Mouse (Mus musculus) gastrocnemius, postnatal 14 days (tissue): ENCODE measurements around the gene C1qtnf1. TPM values are rescaled to one million over a fixed set of nuclear protein-coding genes. Genes with fewer than 3 reads are reported as not detected.
A peak's percentile ranks its signal among the peaks of the same experiment; 100 is the strongest.
"Not testable (repeated sequence)": the region's sequence is repeated elsewhere in the genome, so short reads cannot be mapped to it uniquely, and the experiment has no call there.

Source experiments
- DNase-seq: peaks from one replicate; pipeline ENCODE4 v3.0.0; 2021; ENCODE audit warnings: mixed read lengths
- intact Hi-C: fragments of 180-260 bp; cut with DNase I; formaldehyde crosslinking; loops from one replicate; pipeline ENCODE4 v1.15.1; 2025; ENCODE audit warnings: low total_unique reads
- long read RNA-seq, 2 experiments: library from polyadenylated mRNA; stranded (forward); transcript quantifications; one replicate each; pipeline ENCODE4 v2.0.0; 2021
- total RNA-seq, 2 experiments: library from RNA; stranded (reverse); gene quantifications; 2 replicates each; pipeline ENCODE4 v1.2.3; 2021

Gene C1qtnf1
- total RNA-seq: 10 to 100 TPM; 26.4 to 30.2 TPM
- long read RNA-seq, experiment 1, transcript C1qtnf1-201 (4 exons, 2,532 nt): major isoform, 7 of 16 reads
- long read RNA-seq, experiment 1, partial matches to known transcripts: 2 of 16 reads
- long read RNA-seq, experiment 1, other reads (novel, unspliced or antisense): 4 of 16 reads
- long read RNA-seq, experiment 2, partial matches to known transcripts: 1 of 12 reads
- long read RNA-seq, experiment 2, other reads (novel, unspliced or antisense): 8 of 12 reads

DNA sequence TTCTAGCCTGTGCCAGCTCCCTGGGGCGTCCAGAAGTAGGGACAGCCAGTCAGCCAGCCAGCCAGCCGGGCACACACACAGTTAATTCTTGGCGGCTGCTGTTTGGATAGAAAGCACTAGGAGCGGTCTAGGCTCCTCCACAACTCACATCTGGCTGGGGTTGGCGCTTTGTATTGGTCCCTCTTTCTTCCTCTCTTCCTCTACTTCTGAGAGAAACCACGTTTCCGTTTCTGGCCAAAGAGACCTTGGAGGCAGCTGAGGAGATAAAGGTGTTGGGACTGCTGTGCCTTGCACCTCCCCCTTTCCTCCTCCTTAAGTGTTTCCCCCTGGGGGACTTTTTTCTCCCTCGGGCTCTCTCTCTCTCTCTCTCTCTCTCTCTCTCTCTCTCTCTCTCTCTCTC, at the start of gene C1qtnf1:
Gene C1qtnf1 (plus strand): TSS at position 218 of the 400 bp plus-strand sequence.
- intact Hi-C loops: no loop called here
- DNase-seq: peak; percentile 63

DNA sequence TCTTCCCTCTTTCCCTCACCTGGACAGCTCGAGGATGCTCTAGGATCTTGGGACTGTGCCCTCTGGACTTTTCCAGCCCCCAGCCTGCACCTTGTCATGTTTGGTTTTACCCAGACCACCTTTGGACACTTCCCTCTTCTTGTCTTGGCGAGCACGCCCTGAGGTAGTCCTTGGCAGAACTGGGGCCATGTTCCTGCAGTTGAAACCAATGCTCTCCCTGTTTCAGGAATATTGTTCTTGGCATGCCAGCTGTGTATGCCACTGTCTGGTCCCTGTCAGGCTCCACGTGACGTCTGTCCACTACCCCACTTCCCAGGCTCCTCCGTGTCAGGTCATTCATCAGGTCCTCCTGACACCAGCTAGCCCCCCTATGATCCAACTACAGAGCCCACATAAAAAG, 49.3 kb upstream of the C1qtnf1 start:
- no peak for DNase-seq
- intact Hi-C loops: loop anchor here (2.0 kb wide), 1 partner anchor 62 kb away; no protein-coding TSS in a partner anchor

DNA sequence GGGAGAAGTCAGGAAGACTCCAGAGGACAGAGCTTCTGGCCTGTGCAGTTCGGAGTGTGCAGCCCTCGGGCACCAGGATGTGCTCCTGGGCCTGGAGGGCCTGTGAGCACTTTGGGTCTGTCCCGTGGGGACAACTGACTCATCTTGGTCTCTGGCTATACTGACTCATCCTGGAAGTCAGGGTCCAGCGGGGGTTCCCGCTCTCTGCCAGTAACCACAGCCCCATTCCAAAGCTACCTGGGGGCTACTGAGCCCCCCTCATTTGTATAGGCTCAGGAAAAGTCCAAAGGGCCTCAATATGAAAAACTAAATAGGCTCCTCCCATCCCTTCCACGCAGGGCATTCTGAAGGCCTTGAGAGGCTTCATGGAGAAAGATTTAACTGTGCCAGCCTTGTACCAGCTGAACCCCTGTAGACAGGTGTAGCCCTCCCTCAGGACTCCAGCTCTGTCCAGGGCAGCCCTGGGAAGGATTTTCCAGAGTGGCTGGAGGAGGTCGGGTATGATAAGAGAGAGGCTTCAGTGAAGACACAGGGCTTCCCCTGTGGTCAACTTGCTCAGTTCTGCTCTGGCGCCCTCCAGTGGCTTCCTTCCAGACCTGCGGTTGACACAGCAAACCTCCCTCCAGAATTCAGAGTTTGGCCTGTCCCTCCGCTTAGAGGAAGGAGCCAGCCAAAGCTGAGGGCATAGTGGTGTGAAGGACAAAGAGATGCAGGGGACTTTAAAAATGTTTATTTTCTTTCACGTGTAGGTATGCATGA, 48.6 kb upstream of the C1qtnf1 start:
- intact Hi-C loops: loop anchor here (2.0 kb wide), 1 partner anchor 63 kb away; no protein-coding TSS in a partner anchor
- peak; percentile 92 for DNase-seq

DNA sequence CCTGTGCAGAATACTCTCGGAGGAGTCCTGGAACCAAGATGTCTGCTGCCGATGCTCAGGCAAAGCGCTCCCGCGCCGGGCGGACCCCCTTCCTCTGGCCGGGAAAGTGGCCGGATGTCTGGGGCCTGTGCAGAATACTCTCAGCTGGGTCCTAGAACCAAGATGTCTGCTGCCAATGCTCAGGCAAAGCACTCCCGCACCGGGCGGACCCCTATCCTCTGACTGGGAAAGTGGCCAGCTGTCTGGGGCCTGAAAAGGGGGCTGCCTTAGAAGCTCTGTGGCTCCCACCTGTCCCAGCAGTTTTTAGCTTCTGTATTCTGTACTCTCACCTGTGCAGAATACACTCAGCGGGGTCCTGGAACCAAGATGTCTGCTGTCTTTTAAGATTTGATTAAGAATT, 40.2 kb upstream of the C1qtnf1 start:
- intact Hi-C loops, DNase-seq: not testable (repeated sequence)

DNA sequence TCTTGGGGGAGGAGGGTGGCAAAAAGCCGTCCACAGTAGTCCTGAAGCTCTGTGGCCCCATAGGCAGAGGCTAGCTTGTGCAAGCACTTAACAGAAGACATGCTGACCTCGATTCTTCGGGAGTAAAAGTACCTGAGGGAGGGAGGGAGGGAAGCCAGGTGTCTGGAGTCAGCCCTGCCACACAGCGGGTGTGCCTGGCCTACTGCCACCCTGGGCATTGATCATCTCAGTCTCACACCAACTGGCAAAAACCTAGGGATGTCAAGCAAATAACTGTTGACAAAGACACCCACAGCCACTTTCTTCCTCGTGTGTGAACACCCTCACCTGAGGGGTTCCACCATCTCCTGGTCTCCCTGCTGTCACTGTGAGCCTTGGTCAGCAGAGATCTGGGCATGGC, 34.0 kb upstream of the C1qtnf1 start:
- peak; percentile 2 for DNase-seq
- intact Hi-C loops: no loop called here

DNA sequence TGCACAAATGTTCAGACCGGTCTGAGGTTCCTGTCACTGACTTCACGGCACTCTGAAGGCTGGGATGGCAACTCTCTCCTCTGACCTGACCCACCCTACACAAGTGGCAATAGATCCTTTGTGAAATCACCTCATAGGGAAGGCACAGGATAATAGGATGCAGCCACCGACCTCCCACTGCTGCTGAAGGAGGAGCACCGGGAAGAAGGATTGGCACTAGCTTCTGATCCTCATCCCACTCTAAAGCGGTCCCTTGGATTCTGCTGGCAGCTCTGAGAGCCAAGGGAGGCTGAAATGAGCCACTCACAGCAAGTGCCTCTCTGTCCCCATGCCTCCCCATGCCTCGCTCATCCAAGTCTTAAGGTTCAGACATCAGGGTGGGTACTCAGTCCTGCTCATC, 33.5 kb upstream of the C1qtnf1 start:
- DNase-seq: no peak
- intact Hi-C loops: no loop called here

DNA sequence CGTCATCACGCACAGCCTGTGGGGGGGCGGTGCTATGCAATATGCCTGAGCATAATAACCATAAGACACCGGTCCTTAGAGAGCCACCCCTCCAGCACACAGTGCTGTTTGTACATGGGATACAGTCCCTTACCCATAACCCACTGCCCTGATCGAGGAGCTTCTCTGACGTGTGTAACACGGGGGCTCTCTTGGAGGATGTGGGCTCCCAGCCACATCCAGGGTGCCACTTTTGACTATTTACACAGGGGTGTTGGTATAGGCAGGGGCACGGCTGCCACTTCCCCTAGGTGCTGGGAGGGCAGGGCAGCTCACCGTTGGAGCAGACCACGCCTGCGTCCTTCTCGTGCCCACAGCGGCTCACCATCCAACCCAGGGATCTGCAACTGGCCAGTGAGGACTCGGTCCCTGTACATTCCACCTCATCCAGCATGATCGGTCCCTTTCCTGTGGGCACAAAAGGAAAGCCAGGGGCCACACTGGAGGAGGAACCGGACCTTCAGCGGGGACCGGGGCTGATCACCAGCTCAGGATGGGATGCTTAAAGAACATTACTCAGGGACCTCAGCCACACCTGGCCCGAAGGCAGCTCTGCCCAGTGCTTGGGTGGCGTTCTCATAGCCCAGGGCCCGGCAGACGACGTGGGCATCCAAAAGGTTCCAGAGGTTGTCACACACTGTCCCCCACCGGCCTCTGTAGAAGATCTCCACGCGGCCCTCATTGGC, 30.0 kb upstream of the C1qtnf1 start:
- DNase-seq: no peak

DNA sequence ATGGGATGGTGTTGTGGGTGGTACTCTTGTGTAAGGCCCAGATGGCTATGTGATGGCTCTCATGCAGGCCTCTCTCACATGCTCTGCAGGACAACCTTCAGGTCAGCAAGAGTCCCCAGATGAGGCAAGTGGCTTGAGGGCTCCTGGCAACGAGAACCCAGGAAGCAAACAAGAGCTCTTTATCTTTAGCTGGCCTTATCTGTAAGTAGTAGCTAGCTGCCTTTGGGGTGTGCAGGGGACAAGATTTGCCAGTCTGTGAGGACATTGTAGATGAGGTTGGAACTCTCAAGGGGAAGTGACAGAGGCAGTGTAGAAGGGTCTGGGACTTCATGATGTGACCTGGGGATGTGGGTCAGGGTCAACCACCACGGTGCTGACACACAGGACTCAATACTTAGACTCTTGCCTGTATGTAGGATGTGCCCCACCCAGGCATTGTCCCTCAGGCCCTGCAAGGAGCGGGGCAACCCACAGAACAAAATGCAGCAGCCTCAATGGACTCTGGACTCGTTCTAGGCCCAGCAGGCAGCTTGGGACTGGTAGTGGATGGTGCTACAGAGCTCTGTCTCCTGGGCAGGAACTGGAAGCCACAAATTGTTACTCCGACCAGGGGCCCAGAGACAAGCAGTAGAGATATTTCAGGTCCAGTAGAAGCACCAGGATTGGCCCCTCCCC, 28.0 kb upstream of the C1qtnf1 start:
- intact Hi-C loops: no loop called here
- peak; percentile 4 for DNase-seq

More for the DNA sequence above, 30.0 kb upstream of the C1qtnf1 start:
- intact Hi-C loops: no loop called here

DNA sequence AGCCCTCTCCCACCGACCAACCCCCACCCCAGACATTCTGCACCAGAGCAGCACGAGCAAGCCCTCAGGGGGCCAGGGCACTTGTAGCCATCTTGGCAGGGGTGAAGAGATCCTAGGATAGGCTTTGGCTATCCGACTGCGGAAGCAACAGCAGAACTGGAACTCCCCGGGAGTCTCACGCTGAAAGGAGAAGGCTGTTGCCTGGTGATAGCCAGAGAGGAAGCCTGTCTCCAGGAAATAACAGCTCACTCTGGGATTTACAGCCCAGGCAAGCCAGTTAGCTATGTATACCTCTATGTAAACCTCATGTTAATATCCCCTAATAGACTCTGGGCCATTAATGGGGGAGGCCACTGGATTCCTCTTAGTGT, 27.5 kb upstream of the C1qtnf1 start:
- intact Hi-C loops: no loop called here

DNA sequence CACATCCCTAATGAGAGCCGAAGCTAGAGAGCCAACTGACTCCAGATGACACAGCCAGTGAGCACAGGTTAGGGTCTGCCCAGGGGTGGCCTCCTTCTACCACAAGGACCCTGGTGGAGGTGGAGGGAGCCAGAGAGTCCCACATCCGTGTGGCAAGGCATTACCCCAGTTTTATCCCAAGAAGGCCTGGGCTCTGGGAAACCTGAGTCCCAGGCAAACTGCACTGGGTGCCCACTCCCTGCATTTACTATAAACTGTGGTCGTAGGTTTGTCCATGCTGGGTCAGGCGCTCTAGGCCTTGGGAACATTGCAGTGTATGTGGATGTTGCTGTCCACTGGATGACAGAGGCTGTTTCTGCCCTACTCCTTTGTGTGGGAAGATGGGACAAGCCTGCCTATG, 26.8 kb upstream of the C1qtnf1 start:
- intact Hi-C loops: no loop called here
- peak; percentile 5 for DNase-seq

More for the DNA sequence above, 27.5 kb upstream of the C1qtnf1 start:
- peak; percentile 18 for DNase-seq

DNA sequence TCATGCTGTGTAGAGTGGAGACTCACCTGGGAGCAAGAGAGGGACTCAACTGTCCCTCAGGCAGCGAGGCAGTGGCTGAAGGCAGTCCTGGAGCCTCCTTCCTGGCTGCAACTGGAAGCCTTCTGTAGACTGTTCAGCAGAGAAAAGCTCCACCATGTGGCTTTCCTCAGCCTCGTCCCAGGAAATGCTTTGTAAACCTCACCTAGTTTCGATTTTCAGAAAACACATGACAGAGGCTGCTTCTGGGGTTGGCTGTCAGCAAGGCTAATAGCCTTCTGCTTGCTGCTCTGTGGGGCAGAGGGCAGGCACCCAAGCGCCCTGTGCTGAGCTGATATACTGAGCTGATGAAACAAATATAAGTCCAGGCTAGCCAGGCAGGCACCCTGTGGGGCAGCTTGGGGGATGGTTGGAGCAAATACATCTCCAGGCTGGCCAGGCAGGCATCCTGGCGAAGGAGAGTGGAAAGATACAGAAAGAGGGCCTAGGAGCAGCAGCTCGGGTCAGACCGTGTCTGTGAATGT, 26.2 kb upstream of the C1qtnf1 start, which contains the start of gene Lgals3bp:
Gene Lgals3bp (minus strand): TSS at position 333 of the 521 bp plus-strand sequence.
- intact Hi-C loops: no loop called here
- peak; percentile 61 for DNase-seq

DNA sequence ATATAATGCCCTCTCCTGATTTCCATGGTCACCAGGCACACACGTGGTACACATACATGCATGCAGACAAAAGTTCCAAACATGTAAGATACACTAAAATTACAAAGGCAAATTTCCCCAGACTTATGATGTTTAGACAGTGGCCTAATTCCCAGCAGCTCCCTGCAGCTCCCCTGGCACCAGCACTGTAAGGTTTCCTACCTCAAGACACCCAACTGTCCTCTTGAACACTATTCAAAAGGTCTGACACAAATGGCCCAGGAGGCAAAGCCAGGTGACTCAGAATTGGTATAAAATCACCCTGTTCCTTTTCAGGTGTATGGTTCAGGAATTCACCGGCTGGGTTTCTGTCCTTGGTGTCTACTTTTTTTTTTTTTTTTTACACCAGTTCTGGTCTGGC, 24.8 kb upstream of the C1qtnf1 start:
- DNase-seq: no peak
- intact Hi-C loops: no loop called here

DNA sequence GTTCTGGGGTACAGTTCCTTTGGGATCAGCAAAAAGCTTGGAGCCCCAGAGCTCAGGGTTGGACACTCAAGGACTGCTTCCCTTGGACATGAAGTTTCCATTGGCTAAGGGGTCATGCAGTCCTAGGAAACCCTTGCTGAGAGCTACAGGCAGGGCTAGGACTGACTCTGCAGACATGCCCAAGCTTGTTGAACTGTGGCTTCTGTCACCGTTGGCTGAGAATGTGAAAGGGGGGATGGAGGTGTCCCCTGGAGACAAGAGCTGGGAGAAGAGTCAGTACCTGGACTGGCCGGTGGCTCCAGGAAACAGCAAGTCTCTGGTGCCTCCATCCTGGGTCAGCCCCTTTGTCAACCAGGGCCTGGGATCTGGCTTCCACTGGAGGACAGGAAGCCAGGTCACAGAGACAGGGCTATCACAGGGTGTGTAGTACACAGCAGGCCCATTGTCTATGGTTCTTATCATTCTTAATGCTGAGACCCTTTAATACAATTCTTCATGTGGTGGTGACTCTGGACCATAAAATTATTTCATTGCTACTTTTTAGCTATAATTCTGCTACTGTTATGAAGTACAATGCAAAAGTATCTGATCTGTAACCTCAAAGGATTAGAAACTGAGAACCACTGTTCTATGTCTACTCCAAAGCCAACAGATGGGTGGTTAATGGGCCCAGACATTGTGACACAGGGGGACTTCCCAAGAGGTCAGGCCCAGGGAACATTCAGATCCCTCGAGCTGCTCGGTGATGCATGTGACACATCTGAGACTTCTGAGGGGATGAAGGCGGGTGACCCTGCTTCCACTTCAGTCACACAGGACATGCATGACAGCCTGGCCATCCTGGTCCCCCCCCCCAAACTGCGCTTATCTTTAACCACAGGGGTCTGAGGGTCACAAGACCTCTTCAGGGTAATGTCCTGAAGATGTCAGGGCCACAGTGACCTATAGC, 23.8 kb upstream of the C1qtnf1 start:
- peak; percentile 3 for DNase-seq
- intact Hi-C loops: no loop called here

DNA sequence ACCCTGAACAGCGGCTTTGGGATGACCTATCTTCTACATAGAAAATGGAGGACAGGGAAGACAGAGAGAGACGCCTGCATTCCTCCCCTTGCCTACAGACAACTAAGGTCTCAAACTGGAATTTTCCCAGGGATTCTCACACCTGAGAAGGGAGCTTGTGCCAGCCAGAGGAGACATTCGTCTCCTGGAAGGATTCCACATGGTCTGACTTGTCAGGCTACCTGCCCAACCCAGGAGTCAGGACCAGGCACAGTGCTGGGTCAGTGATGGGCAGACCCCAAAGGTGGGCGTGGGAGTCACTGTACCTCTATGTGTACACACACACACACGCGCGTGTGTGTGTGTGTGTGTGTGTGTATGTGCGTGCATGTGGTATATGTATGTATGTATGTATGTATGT, 22.7 kb upstream of the C1qtnf1 start:
- DNase-seq: peak; percentile 6
- intact Hi-C loops: no loop called here

DNA sequence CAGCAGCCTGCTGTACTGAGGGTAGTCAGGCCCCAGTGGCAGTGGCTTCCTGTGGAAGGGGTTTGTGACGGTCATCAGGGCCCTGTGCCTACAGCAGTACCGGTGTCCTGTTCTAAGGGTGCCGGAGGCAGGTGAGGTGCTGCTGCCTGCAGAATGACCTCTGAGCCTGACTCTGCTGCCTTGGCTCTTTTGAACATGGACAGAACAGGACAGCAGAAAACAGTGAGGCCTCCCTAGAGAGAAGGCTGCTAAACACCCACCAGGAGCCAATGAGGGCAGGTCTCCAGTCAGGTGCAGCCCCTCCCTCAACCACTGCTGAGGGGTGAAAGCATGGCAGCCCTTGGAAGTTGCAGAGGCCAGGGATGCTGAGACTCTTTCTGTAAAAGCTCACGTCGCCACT, 21.5 kb upstream of the C1qtnf1 start:
- DNase-seq: peak; percentile 2
- intact Hi-C loops: no loop called here

DNA sequence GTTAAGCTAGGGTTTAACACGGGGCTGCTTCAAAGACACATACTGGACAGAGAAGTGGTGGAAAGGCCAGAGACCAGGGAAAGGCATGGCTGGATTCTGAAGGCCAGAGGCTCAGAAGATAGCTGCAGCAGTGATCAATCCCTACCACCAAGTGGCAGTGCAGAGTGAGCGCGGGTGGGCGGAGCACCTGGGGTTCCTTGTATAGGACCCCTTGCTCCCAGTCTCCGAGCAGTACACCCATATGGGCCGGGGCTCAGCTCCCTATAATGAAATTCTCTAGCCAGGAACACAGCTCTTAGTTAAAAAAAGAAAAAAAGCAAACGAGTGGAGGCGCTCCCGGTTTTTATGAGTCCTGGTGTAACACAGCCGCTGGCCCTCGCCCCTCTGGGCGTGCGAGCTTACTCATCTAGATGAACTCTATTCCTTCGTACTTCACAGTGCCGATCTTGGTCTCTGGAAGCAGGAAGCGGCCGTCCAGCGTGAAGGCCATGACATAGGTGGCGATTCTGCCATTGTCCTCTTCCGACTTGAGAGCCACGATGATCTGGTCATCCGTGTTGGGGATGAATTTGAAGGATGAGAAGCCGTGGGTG, 20.6 kb upstream of the C1qtnf1 start:
- peak; percentile 52 for DNase-seq
- intact Hi-C loops: no loop called here

DNA sequence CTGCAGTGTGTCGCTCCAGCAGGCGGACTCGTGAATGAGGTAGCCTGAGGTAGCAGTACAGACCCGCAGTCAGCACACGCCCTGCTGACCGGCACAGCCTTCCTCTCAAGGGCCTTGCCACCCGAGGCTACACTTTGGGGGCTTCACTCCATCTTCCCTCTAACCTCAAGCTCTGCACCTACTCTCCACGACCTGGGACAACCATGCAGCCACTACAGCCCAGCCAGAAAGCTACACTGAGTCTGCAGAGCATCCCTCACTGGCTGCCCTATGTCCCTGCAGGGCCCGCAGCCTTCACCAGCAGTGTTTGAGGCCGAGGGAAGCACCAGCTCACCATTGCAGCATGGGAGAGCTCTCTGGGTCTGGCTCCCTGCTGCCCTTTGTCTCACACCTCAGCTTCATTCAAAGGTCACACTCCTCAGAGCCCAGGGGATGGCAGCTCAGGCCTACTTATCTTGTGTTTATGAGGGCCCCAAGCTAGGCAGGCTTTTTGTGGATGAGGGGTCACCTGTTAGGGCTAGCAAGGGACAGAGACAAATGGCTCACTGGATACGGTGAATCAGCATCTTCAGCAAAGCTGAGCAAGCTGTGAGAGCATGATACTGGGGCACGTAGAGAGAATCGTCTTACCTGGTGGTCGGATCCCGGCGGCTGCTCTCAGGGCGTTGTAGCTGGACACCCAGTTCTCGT, 19.8 kb upstream of the C1qtnf1 start:
- intact Hi-C loops: no loop called here

More for the DNA sequence above, 19.8 kb upstream of the C1qtnf1 start:
- no peak for DNase-seq
